Mouse (Mus musculus): ENCODE measurements around the gene Dock9. TPM values are rescaled to one million over a fixed set of nuclear protein-coding genes. Genes with fewer than 3 reads are reported as not detected.
A peak's percentile ranks its signal among the peaks of the same experiment; 100 is the strongest.
"Not testable (repeated sequence)": the region's sequence is repeated elsewhere in the genome, so short reads cannot be mapped to it uniquely, and the experiment has no call there.

The Dock9 gene
- polyA plus RNA-seq, 1 experiment from 2014 or later = 4.1 TPM

- Histone ChIP-seq H3K4me3 (no peak overlapping the region), H3K27me3 (replicated peaks; ENCODE audit: low read depth, poor library complexity, severe bottlenecking) (no peaks in the 10 kb centered on the region), H3K27ac (replicated peaks) (no peak overlapping the region), H3K9me3 (no peaks in the 10 kb centered on the region), H3K36me3 (replicated peaks) (no peaks in the 10 kb centered on the region), H3K4me1 (peaks cover 18% of the 10 kb centered on the region)
- WGBS = 64% methylated on average over 8 of the region's 8 CpGs
- no peak for DNase-seq (ENCODE audit: low spot score)
Measured at GRCm38 (mm10) chr14:121727996-121728395, 69.6 kb downstream of the Dock9 start.

DNA sequence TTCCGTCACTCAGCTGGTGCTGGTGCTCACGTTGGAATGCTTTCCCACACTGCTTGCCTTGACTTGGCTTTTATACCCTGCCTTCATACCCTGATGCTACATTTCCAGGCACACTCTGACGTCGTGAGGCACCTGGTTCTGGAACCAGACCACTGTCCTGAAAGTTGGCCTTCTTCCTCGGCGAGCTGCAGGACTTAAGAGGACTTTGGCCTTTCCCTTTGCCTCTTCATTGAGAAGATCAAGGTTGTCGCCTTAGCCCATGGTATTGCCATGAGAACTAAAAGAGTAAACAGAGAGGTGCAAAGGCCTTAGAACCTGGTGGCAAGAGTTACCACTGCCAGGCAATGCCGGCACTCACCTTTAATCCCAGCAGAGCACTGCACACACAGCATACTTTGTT lies 73.1 kb downstream of the Dock9 start:
- Histone ChIP-seq H3K9me3 (no peaks in the 10 kb centered on the region), H3K36me3 (replicated peaks) (no peaks in the 10 kb centered on the region), H3K4me1 (peaks cover 17% of the 10 kb centered on the region), H3K4me3 (no peak overlapping the region), H3K27ac (replicated peaks) (no peak overlapping the region), H3K27me3 (replicated peaks; ENCODE audit: low read depth, poor library complexity, severe bottlenecking) (no peaks in the 10 kb centered on the region)
- 89% methylated on average over 8 of the region's 8 CpGs for WGBS
- no peak for DNase-seq (ENCODE audit: low spot score)

DNA sequence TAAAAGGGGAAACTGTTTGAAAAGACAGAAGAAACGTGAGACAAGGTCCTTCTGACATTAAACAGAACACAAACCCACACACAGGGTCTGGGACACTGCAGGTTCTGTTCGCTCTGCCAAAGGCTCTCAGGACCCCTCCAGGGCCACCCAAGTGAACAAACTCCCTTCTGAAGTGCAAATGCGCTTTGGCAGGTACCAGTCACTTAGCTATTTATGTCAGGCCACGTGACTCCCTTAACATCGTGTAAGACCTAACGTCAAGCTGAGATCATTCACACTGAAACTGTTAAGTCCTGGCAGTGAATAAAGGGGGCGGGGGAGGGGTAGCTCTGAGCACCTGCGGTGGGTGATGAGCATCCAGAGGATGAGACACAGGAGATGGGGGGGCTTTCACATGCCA lies 74.9 kb downstream of the Dock9 start:
- Histone ChIP-seq H3K27ac (replicated peaks) (no peak overlapping the region), H3K27me3 (replicated peaks; ENCODE audit: low read depth, poor library complexity, severe bottlenecking) (no peaks in the 10 kb centered on the region), H3K36me3 (replicated peaks) (no peaks in the 10 kb centered on the region), H3K4me3 (no peak overlapping the region), H3K4me1 (peaks cover 15% of the 10 kb centered on the region), H3K9me3 (no peaks in the 10 kb centered on the region)
- 16% methylated on average over 8 of the region's 8 CpGs for WGBS
- DNase-seq (ENCODE audit: low spot score) = no peak

DNA sequence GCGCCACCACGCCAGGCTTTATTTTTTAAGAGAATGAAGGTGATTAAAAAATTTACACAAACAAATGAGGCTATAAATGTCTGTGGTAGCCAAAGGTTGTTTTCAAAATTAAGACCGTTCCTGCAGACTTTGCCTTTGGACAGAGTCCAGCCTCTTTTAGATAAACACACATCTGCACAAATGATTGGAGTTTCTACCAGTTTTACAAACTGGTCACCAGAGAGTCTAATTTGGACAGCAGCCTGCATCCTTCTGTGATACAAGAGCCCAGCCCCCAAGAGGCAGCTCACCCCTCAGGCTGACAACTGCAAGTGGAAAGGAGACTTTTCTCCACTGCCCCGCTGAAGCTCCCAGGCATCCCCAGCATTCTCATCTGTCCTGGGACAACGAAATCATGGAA lies 76.2 kb downstream of the Dock9 start:
- WGBS = 84% methylated on average over 5 of the region's 5 CpGs
- no peak overlapping the region for H3K27ac ChIP-seq (replicated peaks)
- H3K27me3 ChIP-seq (replicated peaks; ENCODE audit: low read depth, poor library complexity, severe bottlenecking) = no peaks in the 10 kb centered on the region
- DNase-seq (ENCODE audit: low spot score) = no peak
- H3K4me1 ChIP-seq = peaks cover 15% of the 10 kb centered on the region
- no peaks in the 10 kb centered on the region for H3K36me3 ChIP-seq (replicated peaks)
- H3K4me3 ChIP-seq = no peak overlapping the region
- H3K9me3 ChIP-seq = no peaks in the 10 kb centered on the region

DNA sequence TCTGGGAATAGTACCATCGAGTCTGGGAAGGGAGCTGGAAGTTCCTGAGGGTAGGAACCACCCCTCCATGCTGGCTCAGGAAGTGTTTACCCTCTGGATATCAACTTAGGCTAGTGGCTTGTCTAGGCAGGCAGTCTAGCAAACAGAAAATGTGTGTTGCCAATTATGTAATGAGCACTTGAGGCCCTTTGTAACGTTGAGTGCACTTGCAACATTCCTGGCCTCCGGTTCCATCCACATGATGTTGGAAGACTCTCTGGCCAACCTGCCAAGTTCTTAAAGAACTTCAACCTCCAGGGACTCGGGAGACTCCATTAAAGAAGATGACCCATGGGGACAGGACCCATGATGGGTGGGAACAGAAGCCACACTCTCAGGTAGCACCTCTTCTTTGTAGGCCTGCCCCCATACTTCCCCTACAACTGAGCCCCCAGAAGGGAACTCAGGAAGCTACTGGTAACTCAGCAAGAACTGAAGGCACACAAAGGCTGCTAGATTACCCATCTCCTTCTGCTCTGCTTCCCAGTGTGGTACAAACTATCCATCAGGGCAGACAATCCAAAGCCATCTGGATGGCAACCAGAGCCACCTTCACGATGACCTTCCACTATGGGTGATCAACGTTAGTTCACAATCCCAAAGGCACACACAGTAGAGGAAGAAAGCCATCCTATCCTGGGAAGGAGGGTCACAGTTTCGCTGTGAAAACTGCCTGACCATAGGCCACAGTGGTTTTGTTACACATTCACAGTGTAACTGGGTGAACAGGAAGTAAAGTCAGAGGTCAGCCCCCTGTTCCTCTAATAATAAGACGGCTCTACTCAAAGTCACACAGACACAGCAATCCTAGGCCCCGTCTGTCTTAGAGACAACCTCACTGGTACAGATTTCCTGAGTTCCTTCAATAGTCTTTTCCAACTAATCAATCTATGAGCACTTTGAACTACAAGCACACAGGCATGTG lies 77.7 kb downstream of the Dock9 start:
- WGBS = 72% methylated on average over 9 of the region's 9 CpGs
- Histone ChIP-seq H3K36me3 (replicated peaks) (no peaks in the 10 kb centered on the region), H3K27ac (replicated peaks) (no peak overlapping the region; the same call in 1 of the 2 replicates), H3K27me3 (replicated peaks; ENCODE audit: low read depth, poor library complexity, severe bottlenecking) (no peaks in the 10 kb centered on the region), H3K4me3 (no peak overlapping the region), H3K4me1 (peaks cover 15% of the 10 kb centered on the region), H3K9me3 (no peaks in the 10 kb centered on the region)
- no peak for DNase-seq (ENCODE audit: low spot score)

- H3K4me3 ChIP-seq; H3K27me3 ChIP-seq (replicated peaks; ENCODE audit: low read depth, poor library complexity, severe bottlenecking); H3K9me3 ChIP-seq; H3K27ac ChIP-seq (replicated peaks); DNase-seq (ENCODE audit: low spot score); H3K36me3 ChIP-seq (replicated peaks): not testable (repeated sequence)
- WGBS = 85% methylated on average over 3 of the region's 3 CpGs
- H3K4me1 ChIP-seq = peaks cover 31% of the 10 kb centered on the region
Measured at GRCm38 (mm10) chr14:121714799-121715198, 82.8 kb downstream of the Dock9 start.

GRCm38 (mm10) chr14:121714268-121714667 lies 83.4 kb downstream of the Dock9 start:
- 0 out of 2 replicates have a peak overlapping the region, but pooled peaks have one; percentile 66 for H3K27ac ChIP-seq (replicated peaks)
- 60% methylated on average over 2 of the region's 2 CpGs for WGBS

GRCm38 (mm10) chr14:121713830-121714197 lies 83.8 kb downstream of the Dock9 start:
- peak; percentile 15 for DNase-seq (ENCODE audit: low spot score)
- Histone ChIP-seq H3K4me1 (peaks cover 31% of the 10 kb centered on the region), H3K9me3 (no peaks in the 10 kb centered on the region), H3K36me3 (replicated peaks) (no peaks in the 10 kb centered on the region), H3K27ac (replicated peaks) (peak overlapping the region; percentile 45), H3K27me3 (replicated peaks; ENCODE audit: low read depth, poor library complexity, severe bottlenecking) (no peaks in the 10 kb centered on the region), H3K4me3 (no peak overlapping the region)
- 41% methylated on average over 4 of the region's 4 CpGs for WGBS

More at GRCm38 (mm10) chr14:121714268-121714667, 83.4 kb downstream of the Dock9 start:
- Histone ChIP-seq H3K4me1 (peaks cover 31% of the 10 kb centered on the region), H3K9me3 (no peaks in the 10 kb centered on the region), H3K36me3 (replicated peaks) (no peaks in the 10 kb centered on the region), H3K4me3 (no peak overlapping the region), H3K27me3 (replicated peaks; ENCODE audit: low read depth, poor library complexity, severe bottlenecking) (no peaks in the 10 kb centered on the region)
- DNase-seq (ENCODE audit: low spot score) = no peak

DNA sequence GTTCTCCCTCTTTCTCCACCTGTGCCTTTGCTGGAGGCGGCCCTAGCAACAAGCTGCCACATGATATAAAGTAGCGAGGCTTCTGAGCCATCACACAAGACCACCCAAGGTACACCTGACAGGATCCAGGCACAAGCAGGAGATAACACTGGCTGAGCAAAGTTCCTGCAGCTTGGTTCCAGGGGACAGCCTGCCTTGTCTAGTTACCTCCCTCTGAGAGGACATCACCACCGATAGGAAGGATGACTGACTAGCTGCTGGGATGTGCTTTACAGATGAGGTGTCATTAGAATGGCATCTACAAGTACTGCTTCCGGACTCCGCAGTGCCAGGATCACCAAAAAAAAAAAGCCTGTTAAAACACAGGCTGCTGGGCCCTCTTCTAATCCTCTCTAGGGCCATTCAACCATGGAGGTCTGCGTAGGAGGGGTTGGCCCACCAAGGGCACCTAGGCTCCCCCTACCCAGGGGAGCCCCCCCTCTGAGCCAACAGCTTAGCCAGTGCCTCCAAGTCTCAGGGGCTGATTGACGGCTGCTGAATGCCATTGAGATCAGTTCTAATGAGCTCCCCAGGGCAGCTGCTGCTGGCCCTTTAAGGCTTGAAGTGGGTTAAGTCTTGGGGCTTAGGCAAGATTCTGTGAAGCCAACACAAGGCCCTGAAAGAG lies 84.3 kb downstream of the Dock9 start:
- DNase-seq (ENCODE audit: low spot score) = peak; percentile 69
- H3K9me3 ChIP-seq = no peaks in the 10 kb centered on the region
- no peaks in the 10 kb centered on the region for H3K36me3 ChIP-seq (replicated peaks)
- H3K27me3 ChIP-seq (replicated peaks; ENCODE audit: low read depth, poor library complexity, severe bottlenecking) = no peaks in the 10 kb centered on the region
- WGBS = 13% methylated on average over 7 of the region's 7 CpGs
- no peak overlapping the region for H3K4me3 ChIP-seq
- peak overlapping the region; percentile 45 for H3K27ac ChIP-seq (replicated peaks)
- peaks cover 31% of the 10 kb centered on the region for H3K4me1 ChIP-seq

DNA sequence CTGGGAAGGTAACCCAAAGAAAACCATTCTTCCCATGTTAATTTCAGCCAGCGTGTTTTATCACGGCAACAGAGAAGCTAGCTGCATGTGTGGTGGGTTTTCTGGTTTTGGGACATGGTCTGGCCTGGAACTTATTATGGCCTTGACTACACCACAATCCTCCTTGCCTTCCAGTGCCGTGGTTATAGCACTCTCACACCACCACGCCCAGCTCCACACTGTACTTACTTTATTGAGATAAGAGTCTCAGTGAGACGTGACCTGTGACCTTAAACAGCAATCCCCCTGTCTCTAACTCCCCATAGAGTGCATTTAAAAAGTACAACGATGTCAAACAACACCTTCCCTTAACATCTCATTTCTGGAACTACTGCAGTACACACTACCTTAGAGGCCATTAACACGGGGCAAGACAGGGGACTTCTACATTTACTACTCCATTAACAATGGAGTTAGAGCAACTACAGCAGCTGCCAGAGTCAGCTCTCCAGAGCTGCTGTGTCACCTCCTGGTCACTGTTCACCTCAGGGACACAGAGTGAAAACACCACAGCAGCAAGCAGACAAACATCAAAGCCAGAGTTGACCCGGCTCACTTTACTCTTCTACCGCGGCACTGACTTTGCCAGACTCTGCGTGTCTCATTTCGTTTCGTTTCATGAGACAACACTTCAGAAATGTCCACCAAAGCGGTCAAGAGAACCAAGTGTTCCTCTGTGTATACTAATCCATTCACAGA lies 86.4 kb downstream of the Dock9 start:
- peaks cover 31% of the 10 kb centered on the region for H3K4me1 ChIP-seq
- 66% methylated on average over 14 of the region's 14 CpGs for WGBS
- H3K27ac ChIP-seq (replicated peaks) = no peak overlapping the region
- H3K4me3 ChIP-seq = no peak overlapping the region
- H3K36me3 ChIP-seq (replicated peaks) = no peaks in the 10 kb centered on the region
- DNase-seq (ENCODE audit: low spot score) = no peak
- no peaks in the 10 kb centered on the region for H3K27me3 ChIP-seq (replicated peaks; ENCODE audit: low read depth, poor library complexity, severe bottlenecking)
- H3K9me3 ChIP-seq = no peaks in the 10 kb centered on the region

DNA sequence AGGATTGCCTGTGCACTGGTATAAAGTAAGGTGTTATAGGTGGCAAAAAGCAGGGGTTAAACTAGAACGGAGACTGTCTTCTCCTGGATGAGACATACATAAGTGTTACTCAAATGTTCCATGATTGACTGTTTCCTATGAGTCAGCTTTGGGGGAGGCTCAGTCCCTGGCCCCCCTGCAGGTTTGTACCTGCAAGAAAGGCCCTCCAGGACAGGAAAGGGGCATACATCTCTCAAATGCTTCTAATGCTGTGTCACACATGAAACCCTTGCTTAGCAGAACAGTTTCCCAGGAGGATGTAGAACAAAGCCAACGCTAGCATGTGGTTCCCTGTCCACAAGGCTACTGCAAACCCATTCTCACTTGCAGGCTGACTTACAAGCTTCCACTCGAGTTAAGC lies 87.5 kb downstream of the Dock9 start:
- WGBS = 81% methylated on average over 3 of the region's 3 CpGs
- no peaks in the 10 kb centered on the region for H3K27me3 ChIP-seq (replicated peaks; ENCODE audit: low read depth, poor library complexity, severe bottlenecking)
- H3K4me3 ChIP-seq = no peak overlapping the region
- no peaks in the 10 kb centered on the region for H3K36me3 ChIP-seq (replicated peaks)
- no peaks in the 10 kb centered on the region for H3K9me3 ChIP-seq
- H3K4me1 ChIP-seq = peaks cover 34% of the 10 kb centered on the region
- H3K27ac ChIP-seq (replicated peaks) = no peak overlapping the region
- DNase-seq (ENCODE audit: low spot score) = no peak

DNA sequence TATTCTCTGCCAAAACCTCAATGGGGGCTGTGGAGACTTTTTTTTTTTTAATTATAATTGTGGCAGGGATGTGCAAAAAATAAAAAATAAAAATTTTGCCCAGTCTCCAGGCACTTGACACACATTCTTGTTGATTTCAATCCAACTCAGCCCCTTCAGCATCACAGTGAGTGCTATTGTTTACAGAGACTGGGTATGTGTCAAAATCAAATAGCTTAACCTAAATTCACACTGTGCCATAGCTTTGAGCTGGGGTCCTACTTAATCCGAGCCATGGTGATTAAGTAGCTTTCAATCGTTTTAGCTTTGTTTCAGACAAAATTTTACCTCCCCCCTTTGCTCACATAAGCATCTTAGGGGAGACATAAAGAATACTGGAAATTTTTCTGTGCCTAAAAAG lies 89.4 kb downstream of the Dock9 start:
- peaks cover 20% of the 10 kb centered on the region for H3K4me1 ChIP-seq
- H3K27me3 ChIP-seq (replicated peaks; ENCODE audit: low read depth, poor library complexity, severe bottlenecking) = no peaks in the 10 kb centered on the region
- H3K36me3 ChIP-seq (replicated peaks) = no peaks in the 10 kb centered on the region
- DNase-seq (ENCODE audit: low spot score) = no peak
- H3K4me3 ChIP-seq = no peak overlapping the region
- H3K9me3 ChIP-seq = no peaks in the 10 kb centered on the region
- no peak overlapping the region for H3K27ac ChIP-seq (replicated peaks)
- 32% methylated on average over 2 of the region's 2 CpGs for WGBS
